Mouse (Mus musculus): Measurements from ENCODE around the gene Kcnh5. TPM values are rescaled to one million over a fixed set of nuclear protein-coding genes. Genes with fewer than 3 reads are reported as not detected.

Kcnh5 gene
- total and polyA plus RNA-seq, 3 experiments: not detected

DNA sequence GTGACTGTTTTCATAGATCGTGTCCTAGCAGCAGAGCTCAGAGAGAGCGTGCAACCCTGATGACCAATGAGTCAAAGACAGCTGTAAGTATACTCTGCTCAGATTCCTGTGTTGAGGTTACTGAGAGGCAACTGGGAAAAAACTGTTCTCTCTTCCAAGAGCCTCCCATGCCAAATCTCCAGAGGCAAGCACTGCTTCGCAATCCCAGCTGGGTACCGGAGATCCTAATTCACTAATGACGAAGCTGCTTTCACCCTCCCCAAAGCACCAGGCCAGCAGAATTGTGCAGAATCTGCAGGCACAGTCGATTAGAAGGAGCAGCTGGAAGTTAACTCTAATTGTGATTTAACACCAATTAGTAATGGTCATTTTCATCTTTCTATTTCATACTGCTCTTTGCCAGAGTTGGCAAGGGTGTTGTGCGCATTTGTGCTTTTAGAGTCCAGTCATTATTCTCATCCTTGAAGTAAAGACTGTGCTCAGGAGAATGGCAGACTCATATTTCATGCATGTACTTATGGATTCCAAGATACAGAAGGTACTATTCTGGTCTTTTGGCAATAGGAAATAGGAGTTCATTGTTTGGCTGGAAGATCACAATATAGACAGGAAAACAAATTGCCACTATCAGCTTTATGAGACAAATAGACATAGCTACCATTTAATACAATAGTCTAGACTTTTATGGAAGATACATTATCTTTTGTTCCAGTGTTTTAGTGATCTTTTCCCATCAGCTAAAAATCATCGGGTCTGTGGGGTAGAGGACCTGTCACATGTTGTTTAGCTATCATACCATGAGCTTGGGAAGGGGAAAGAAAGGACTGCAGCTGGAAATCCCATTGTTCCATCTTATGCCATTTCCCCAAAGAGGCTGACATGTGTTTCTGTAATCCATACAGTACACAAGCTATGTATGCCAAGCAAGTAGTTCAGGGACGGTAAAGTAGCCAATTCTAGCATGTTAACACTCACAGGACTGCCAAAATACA, 225.7 kb downstream of the Kcnh5 start:
- WGBS: 64% methylated on average over 9 of the region's 9 CpGs
- Histone ChIP-seq H3K4me1 (ENCODE audit: control insufficient read depth, insufficient read depth, low read length) (no peaks in the 10 kb centered on the region), H3K27ac (no peak overlapping the region), H3K9ac (ENCODE audit: low read depth, low read length) (no peak overlapping the region), H3K79me2 (replicated peaks; ENCODE audit: control insufficient read depth, insufficient read depth, low read length) (no peaks in the 10 kb centered on the region), H3K36me3 (ENCODE audit: control insufficient read depth, insufficient read depth, low read length) (no peaks in the 10 kb centered on the region), H3K4me3 (no peak overlapping the region), H3K27me3 (ENCODE audit: control insufficient read depth, insufficient read depth, low read length) (no peaks in the 10 kb centered on the region)
- intact Hi-C loops (cut with DNase I): no loop called here
- TF ChIP-seq POLR2A (IDR thresholded peaks at IDR 0.05; ENCODE audit: insufficient read depth, low read depth, low read length): no peak
- no peak for TF ChIP-seq EP300 (IDR thresholded peaks at IDR 0.05; ENCODE audit: insufficient read depth, low read depth, low read length)
- no peak for TF ChIP-seq CTCF (IDR thresholded peaks at IDR 0.05)
- no peak for DNase-seq

DNA sequence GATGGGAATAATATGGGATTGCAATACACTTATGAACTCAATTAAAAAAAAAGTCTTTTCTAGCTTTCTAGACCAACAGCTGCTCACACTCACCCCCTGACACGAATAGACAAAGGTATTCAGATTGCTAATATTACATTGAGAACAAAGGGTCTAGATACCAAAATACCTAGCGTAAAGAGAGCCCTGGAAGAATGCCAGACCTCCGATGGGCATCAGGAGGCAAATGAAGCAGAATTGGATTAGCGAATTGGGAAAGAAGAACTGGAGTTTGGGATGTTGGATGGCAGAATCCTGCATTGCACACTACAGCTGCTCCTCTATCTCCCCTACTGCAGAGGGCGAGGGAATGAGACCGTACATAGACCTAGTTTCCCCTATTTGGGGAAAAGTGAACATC, 275.8 kb downstream of the Kcnh5 start:
- WGBS: 73% methylated on average over 6 of the region's 6 CpGs
- intact Hi-C loops (cut with DNase I): no loop called here
- Histone ChIP-seq H3K4me1 (ENCODE audit: control insufficient read depth, insufficient read depth, low read length) (no peaks in the 10 kb centered on the region), H3K36me3 (ENCODE audit: control insufficient read depth, insufficient read depth, low read length) (no peaks in the 10 kb centered on the region), H3K4me3 (no peak overlapping the region), H3K79me2 (replicated peaks; ENCODE audit: control insufficient read depth, insufficient read depth, low read length) (no peaks in the 10 kb centered on the region), H3K9ac (ENCODE audit: low read depth, low read length) (no peak overlapping the region), H3K27ac (no peak overlapping the region), H3K27me3 (ENCODE audit: control insufficient read depth, insufficient read depth, low read length) (no peaks in the 10 kb centered on the region)
- no peak for TF ChIP-seq POLR2A (IDR thresholded peaks at IDR 0.05; ENCODE audit: insufficient read depth, low read depth, low read length)
- TF ChIP-seq CTCF (IDR thresholded peaks at IDR 0.05): no peak
- no peak for TF ChIP-seq EP300 (IDR thresholded peaks at IDR 0.05; ENCODE audit: insufficient read depth, low read depth, low read length)
- no peak for DNase-seq

DNA sequence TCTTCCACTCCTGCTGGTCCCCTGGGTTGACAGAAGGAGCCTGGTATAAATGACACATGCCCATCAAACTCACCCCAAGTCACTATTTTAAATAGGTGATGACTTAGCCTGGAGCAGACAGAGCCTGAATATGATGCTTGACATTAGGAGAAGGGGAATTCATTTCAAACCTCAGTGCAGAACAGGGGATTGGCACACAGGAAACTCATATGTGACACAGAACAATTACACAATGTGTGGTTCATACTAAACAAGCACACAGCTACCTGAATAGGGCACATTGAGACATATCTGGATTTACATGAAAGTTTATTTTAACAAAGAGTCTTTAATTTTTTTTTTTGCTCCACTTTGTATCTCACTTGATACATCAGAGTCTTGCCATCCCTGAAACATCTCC, 276.4 kb downstream of the Kcnh5 start:
- no peaks in the 10 kb centered on the region for H3K79me2 ChIP-seq (replicated peaks; ENCODE audit: control insufficient read depth, insufficient read depth, low read length)
- no peak overlapping the region for H3K27ac ChIP-seq
- H3K27me3 ChIP-seq (ENCODE audit: control insufficient read depth, insufficient read depth, low read length): no peaks in the 10 kb centered on the region
- no peak for TF ChIP-seq EP300 (IDR thresholded peaks at IDR 0.05; ENCODE audit: insufficient read depth, low read depth, low read length)
- TF ChIP-seq CTCF (IDR thresholded peaks at IDR 0.05): no peak
- TF ChIP-seq POLR2A (IDR thresholded peaks at IDR 0.05; ENCODE audit: insufficient read depth, low read depth, low read length): no peak
- no peak for DNase-seq
- H3K4me3 ChIP-seq: no peak overlapping the region
- intact Hi-C loops (cut with DNase I): no loop called here
- H3K36me3 ChIP-seq (ENCODE audit: control insufficient read depth, insufficient read depth, low read length): no peaks in the 10 kb centered on the region
- no peak overlapping the region for H3K9ac ChIP-seq (ENCODE audit: low read depth, low read length)
- no peaks in the 10 kb centered on the region for H3K4me1 ChIP-seq (ENCODE audit: control insufficient read depth, insufficient read depth, low read length)

DNA sequence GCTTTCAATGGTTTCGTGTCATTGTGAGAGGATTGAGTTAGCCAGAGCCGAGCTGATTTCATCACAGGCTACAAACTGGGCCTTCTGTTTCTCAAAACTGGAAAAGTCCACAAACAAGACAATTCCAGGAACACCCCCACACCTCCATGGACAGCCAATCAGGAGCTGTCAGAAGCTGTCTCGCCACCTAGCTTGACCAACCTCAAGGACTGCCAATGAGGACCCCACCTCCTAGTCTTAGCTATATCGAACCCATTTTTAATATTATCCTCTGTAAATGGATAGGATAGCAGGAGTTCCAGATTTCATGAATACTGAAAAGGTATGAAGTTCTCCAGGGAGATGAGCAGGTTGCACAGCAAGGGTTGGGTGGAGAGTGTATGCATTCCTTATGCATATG, 278.1 kb downstream of the Kcnh5 start:
- Histone ChIP-seq H3K36me3 (ENCODE audit: control insufficient read depth, insufficient read depth, low read length) (no peaks in the 10 kb centered on the region), H3K4me3 (no peak overlapping the region), H3K9ac (ENCODE audit: low read depth, low read length) (no peak overlapping the region), H3K27me3 (ENCODE audit: control insufficient read depth, insufficient read depth, low read length) (no peaks in the 10 kb centered on the region), H3K79me2 (replicated peaks; ENCODE audit: control insufficient read depth, insufficient read depth, low read length) (no peaks in the 10 kb centered on the region), H3K27ac (no peak overlapping the region), H3K4me1 (ENCODE audit: control insufficient read depth, insufficient read depth, low read length) (no peaks in the 10 kb centered on the region)
- no peak for DNase-seq
- TF ChIP-seq POLR2A (IDR thresholded peaks at IDR 0.05; ENCODE audit: insufficient read depth, low read depth, low read length) (no peak), EP300 (IDR thresholded peaks at IDR 0.05; ENCODE audit: insufficient read depth, low read depth, low read length) (no peak), CTCF (IDR thresholded peaks at IDR 0.05) (no peak)
- WGBS: 87% methylated on average over 4 of the region's 4 CpGs
- intact Hi-C loops (cut with DNase I): no loop called here

DNA sequence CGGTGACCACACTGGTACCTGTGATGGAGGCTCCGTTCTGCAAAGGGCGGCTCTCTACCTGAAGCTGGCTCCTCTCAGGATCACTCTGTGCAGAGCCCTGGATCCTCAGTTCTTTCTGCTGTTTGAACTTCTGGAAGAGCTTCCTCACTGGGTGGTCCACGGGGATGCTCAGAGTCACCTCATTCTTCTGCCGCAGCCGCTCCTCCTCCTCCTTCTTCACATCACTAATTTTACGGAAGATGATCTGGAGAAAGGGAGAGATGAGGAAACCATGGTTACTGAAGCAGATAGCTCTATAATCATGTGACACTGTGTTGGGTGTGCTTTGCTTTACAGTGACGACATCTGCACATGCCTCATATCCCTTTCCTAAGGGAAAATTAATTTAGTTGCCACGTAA, 278.9 kb downstream of the Kcnh5 start:
- Histone ChIP-seq H3K9ac (ENCODE audit: low read depth, low read length) (no peak overlapping the region), H3K27ac (no peak overlapping the region), H3K4me1 (ENCODE audit: control insufficient read depth, insufficient read depth, low read length) (no peaks in the 10 kb centered on the region), H3K36me3 (ENCODE audit: control insufficient read depth, insufficient read depth, low read length) (no peaks in the 10 kb centered on the region), H3K27me3 (ENCODE audit: control insufficient read depth, insufficient read depth, low read length) (no peaks in the 10 kb centered on the region), H3K4me3 (no peak overlapping the region), H3K79me2 (replicated peaks; ENCODE audit: control insufficient read depth, insufficient read depth, low read length) (no peaks in the 10 kb centered on the region)
- no peak for DNase-seq
- TF ChIP-seq CTCF (IDR thresholded peaks at IDR 0.05) (no peak), EP300 (IDR thresholded peaks at IDR 0.05; ENCODE audit: insufficient read depth, low read depth, low read length) (no peak), POLR2A (IDR thresholded peaks at IDR 0.05; ENCODE audit: insufficient read depth, low read depth, low read length) (no peak)
- WGBS: 91% methylated on average over 9 of the region's 9 CpGs
- intact Hi-C loops (cut with DNase I): no loop called here

DNA sequence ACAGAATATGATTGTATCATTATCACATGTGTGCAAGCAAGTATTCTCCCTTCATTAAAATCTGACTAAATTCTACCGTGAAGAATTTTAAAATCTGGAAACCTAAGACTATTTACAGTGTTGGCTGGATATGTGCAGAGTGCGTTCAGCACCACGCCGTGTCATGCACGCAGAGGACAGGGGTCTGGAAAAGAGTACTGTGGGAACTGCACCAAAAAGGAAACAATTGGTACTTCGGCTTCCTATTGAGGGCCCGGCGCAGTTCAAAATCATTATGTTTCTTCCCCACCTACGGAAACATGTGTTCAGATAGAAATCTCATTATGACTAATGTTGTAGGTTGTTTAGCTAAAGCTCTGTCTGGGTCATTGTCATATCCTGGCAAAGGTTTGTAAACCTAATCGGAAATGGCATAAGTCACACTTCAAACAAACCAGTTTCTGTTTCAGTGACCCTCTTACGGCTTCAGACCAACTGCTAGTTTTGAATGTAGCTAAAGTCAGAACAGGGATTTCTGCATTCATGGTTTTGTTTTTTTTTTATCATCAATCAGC, 282.2 kb downstream of the Kcnh5 start:
- Histone ChIP-seq H3K4me3 (no peak overlapping the region), H3K27ac (no peak overlapping the region), H3K27me3 (ENCODE audit: control insufficient read depth, insufficient read depth, low read length) (no peaks in the 10 kb centered on the region), H3K79me2 (replicated peaks; ENCODE audit: control insufficient read depth, insufficient read depth, low read length) (no peaks in the 10 kb centered on the region), H3K36me3 (ENCODE audit: control insufficient read depth, insufficient read depth, low read length) (no peaks in the 10 kb centered on the region), H3K9ac (ENCODE audit: low read depth, low read length) (no peak overlapping the region), H3K4me1 (ENCODE audit: control insufficient read depth, insufficient read depth, low read length) (no peaks in the 10 kb centered on the region)
- DNase-seq: no peak
- intact Hi-C loops (cut with DNase I): no loop called here
- WGBS: 40% methylated on average over 11 of the region's 11 CpGs
- TF ChIP-seq EP300 (IDR thresholded peaks at IDR 0.05; ENCODE audit: insufficient read depth, low read depth, low read length) (no peak), CTCF (IDR thresholded peaks at IDR 0.05) (no peak), POLR2A (IDR thresholded peaks at IDR 0.05; ENCODE audit: insufficient read depth, low read depth, low read length) (no peak)
